Mouse (Mus musculus): Measurements from ENCODE around the gene Zfp84.
"Not testable (repeated sequence)": the region's sequence is repeated elsewhere in the genome, so short reads cannot be mapped to it uniquely, and the experiment has no call there.

DNA sequence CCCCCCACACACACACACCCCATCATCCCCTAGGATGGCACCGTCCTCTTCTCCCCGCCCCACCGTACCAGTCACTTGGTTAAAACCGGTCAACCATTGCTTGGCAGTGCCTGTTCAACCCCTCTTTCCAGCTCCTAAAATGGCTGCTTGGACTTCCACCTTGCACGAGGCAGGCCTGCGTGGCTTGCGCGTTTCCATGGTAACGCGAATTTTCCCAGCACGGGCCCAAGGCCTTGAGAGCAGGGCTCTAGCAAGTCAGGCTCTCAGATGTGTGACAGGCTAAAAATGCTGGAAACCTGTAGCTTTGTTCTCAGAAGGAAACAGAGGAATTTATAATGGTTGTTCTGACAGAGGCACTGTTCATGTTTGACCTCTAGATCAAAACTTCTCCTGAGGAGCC, 41.5 kb upstream of the Zfp84 start, which contains the start of gene Catsperg2:
- TF ChIP-seq ZC3H11A (IDR thresholded peaks at IDR 0.05; ENCODE audit: low read depth, low read length); CTCF (IDR thresholded peaks at IDR 0.05 in 2 of 3, conservative IDR thresholded peaks at IDR 0.05 in 1 of 3; ENCODE audit: control insufficient read depth in 1 of 3, insufficient read depth in 1 of 3, low read depth in 2 of 3, low read length in 3 of 3, poor library complexity in 1 of 3, severe bottlenecking in 1 of 3); POLR2A (IDR thresholded peaks at IDR 0.05; ENCODE audit: control insufficient read depth in 1 of 2, insufficient read depth in 1 of 2, low read depth in 1 of 2, low read length in 2 of 2, poor library complexity in 1 of 2); ZMIZ1 (IDR thresholded peaks at IDR 0.05; ENCODE audit: low read depth, low read length): not testable (repeated sequence)

Data from MEL (cell line).